Mouse (Mus musculus) C2C12 (cell line): ENCODE measurements around the gene Erf.

ENCODE experiments used
- CEBPB ChIP-seq: IDR thresholded peaks from one replicate; pipeline ENCODE4 v1.6.1; 2011; ENCODE audit warnings: low read depth, mild to moderate bottlenecking, control low read depth, moderate library complexity
- CTCF ChIP-seq: IDR thresholded peaks from one replicate; pipeline ENCODE4 v1.5.1; 2011; ENCODE audit not compliant: control insufficient read depth, insufficient read depth, insufficient read length
- USF1 ChIP-seq: IDR thresholded peaks from one replicate; pipeline ENCODE4 v1.6.1; 2011; ENCODE audit warnings: low read depth, mild to moderate bottlenecking, control low read depth, moderate library complexity

GRCm38 (mm10) chr7:25266180-25266962, 15.8 kb upstream of the Erf start:
- TF ChIP-seq USF1 (no peak), CTCF (no peak), CEBPB (no peak)
